Mouse (Mus musculus) megakaryocyte, embryonic 14.5 days (primary cell): ENCODE data around the gene Olfr323.

Experiments used
- FLI1 ChIP-seq: IDR thresholded peaks from 2 replicates; pipeline ENCODE4 v1.6.1; 2012; ENCODE audit warnings: low read length, inconsistent platforms, mixed read lengths
- GATA1 ChIP-seq: IDR thresholded peaks from 3 replicates; pipeline ENCODE4 v1.6.1; 2012; ENCODE audit warnings: mixed read lengths, low read length, inconsistent platforms, borderline replicate concordance

DNA sequence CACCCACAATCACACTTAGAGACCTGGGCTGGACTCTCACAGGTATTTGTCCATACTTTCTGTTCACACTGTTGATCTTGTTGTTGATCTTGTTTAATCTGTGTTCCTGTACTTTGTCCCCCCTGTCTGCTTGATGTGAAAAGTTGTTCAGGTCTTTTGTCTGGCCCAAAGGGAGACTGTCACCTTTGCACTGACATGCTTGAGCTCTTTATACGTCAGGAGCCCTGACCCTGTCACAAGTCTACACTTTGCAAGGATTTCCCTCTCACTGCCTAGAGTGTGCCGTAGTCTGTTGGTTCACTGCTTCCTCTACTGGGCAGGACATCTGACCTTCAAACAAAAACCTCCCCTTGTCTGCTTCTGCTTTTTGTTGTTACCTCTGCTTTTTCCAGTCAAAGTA is 25.6 kb downstream of the Olfr323 start:
- TF ChIP-seq GATA1 (no peak), FLI1 (no peak)
